Mouse (Mus musculus) olfactory bulb, adult 2 months (tissue): ENCODE measurements around the gene Lrrc29. TPM values are rescaled to one million over a fixed set of nuclear protein-coding genes. Genes with fewer than 3 reads are reported as not detected.

Source experiments
- H3K27ac ChIP-seq: fragments of 200-500 bp; 2 replicates; pipeline ENCODE4 v1.5.1; 2012; ENCODE audit warnings: low read depth, low read length; ENCODE audit not compliant: insufficient read depth
- H3K4me1 ChIP-seq: fragments of 200-500 bp; 2 replicates; pipeline ENCODE4 v1.6.1; 2012; ENCODE audit warnings: low read length; ENCODE audit not compliant: control insufficient read depth, insufficient read depth
- H3K4me3 ChIP-seq: fragments of 200-500 bp; 2 replicates; pipeline ENCODE4 v1.5.1; 2012; ENCODE audit warnings: mild to moderate bottlenecking, low read depth, low read length, moderate library complexity; ENCODE audit not compliant: insufficient read depth
- CTCF ChIP-seq: fragments of 200-500 bp; IDR thresholded peaks from 2 replicates; pipeline ENCODE4 v1.5.1; 2012; ENCODE audit warnings: low read depth, mild to moderate bottlenecking, low read length, moderate library complexity; ENCODE audit not compliant: insufficient read depth
- POLR2A ChIP-seq: fragments of 200-500 bp; IDR thresholded peaks from 2 replicates; pipeline ENCODE4 v1.6.1; 2012; ENCODE audit warnings: mild to moderate bottlenecking, low read depth, low read length, moderate library complexity; ENCODE audit not compliant: insufficient read depth
- WGBS: fragments of 180-500 bp; shearing (Covaris S2); methylation state at CpG from one replicate; pipeline ENCODE4 v1.1.7; 2018; 5-methylcytosine and 5-hydroxymethylcytosine counted together
- polyA plus RNA-seq: library from polyadenylated mRNA; stranded (reverse); fragments of >200 nt; gene quantifications from 2 replicates; pipeline ENCODE4 v1.2.4, GENCODE M21; 2012; ENCODE audit warnings: low replicate concordance; ENCODE audit not compliant: missing spikeins, insufficient read depth, insufficient read length

Lrrc29 gene
- polyA plus RNA-seq, 1 experiment = not detected

DNA sequence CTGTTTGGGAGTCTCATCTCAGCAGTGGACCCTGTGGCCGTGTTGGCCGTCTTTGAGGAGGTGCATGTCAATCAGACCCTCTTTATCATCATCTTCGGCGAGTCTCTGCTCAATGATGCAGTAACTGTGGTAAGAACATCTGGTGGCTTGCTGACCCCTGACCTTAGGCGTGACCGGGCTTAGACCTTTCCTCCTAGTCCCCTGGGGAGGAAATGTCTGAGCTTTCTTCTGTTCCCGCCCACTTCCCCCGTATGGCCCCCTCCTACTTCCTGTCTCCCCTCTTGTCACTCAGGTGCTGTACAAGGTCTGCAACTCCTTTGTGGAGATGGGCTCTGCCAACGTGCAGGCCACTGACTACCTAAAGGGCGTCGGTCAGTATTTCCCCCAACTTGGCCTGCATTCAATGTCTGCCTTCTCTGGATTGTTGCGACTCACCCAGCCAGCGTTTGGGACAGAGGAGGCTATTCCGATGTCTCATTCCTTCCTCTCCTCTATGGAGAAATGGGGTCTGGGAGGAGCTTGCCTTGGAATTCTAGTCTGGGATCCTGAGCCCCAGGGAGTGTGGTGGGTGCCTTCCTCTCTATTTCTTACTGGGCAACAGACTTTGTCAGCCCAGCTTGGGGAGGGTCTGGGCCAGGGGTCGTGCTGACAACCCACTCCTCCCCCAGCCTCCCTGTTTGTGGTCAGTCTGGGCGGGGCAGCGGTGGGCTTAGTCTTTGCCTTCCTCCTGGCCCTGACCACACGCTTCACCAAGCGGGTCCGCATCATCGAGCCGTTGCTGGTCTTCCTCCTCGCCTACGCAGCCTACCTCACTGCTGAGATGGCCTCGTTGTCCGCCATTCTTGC is 29.3 kb upstream of the Lrrc29 start:
- no peak overlapping the region for H3K27ac ChIP-seq
- WGBS = 84% methylated on average over 26 of the region's 26 CpGs

DNA sequence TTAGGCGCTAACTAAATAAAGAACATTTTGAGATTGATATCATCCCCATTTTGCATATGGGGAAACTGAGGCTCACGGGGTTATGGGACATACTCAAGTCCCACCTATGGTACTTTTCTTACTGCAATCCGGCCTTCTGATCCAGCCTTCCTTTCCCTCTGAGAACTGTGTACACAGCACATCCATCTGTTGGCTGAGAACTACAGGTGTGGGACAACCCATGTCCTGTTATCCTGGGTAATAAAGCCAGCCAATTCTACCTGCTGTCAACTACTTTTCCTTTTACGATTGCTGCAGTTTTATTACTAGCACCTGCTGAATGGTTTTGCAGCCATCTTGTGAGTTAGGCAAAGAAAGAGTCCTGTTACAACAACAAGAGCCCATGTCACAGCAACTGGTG is 28.5 kb upstream of the Lrrc29 start:
- TF ChIP-seq POLR2A = no peak
- TF ChIP-seq CTCF = no peak

More for the DNA sequence above, 29.3 kb upstream of the Lrrc29 start:
- Histone ChIP-seq H3K4me1 (peaks cover 10% of the 10 kb centered on the region), H3K4me3 (no peak overlapping the region)
- no peak for TF ChIP-seq POLR2A

DNA sequence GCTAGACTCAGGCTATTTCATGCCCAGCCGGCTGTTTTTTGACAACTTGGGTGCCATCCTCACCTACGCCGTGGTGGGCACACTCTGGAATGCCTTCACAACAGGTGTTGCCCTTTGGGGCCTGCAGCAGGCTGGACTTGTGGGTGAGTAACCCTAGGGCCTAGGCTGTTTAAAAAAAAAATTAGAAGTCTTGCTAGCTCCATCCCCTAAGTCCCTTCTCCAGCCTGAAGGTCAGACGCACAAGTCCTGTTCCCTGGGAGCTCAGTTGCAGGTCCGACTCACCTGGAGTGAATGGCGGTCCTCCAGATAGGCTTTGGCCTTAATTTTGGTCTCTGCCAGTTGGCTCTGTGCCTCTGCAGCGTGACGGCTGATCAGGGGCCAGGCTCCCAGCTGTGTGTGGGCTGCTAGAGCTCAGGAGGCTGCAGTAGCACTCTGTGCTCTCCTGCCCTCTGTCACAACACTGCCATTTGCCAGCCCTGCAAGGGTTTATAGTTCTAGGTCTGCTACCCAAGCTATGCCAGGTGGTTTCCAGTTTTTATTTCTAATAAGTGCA is 27.6 kb upstream of the Lrrc29 start:
- no peak for TF ChIP-seq POLR2A
- TF ChIP-seq CTCF = no peak
- H3K27ac ChIP-seq = no peak overlapping the region
- no peak overlapping the region for H3K4me3 ChIP-seq
- peaks cover 19% of the 10 kb centered on the region for H3K4me1 ChIP-seq
- WGBS = 66% methylated on average over 8 of the region's 8 CpGs

More for the DNA sequence above, 28.5 kb upstream of the Lrrc29 start:
- no peak overlapping the region for H3K27ac ChIP-seq
- peaks cover 14% of the 10 kb centered on the region for H3K4me1 ChIP-seq
- 96% methylated on average over 4 of the region's 4 CpGs for WGBS
- H3K4me3 ChIP-seq = no peak overlapping the region

DNA sequence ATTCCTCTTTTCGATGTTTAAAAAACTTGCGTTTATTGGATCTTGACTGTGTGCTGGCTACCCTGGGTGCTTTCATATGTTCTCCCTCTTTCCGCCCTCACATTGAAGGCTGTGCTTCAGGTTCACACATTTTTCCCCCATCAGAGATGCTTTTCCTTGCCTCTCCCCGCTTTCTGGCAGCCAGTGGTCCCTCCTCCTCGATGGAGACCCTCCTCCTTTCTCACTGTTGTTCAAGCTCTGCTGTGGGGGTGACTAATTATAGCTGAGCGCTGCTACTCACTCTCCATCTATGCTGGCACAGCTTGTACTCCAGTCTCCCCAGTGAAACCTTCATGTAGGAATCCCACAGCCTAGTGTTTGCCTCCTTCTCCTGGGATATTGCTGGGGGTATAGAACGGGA is 24.1 kb upstream of the Lrrc29 start:
- no peak for TF ChIP-seq CTCF
- TF ChIP-seq POLR2A = no peak
- H3K27ac ChIP-seq = no peak overlapping the region
- 23% methylated on average over 7 of the region's 7 CpGs for WGBS
- H3K4me1 ChIP-seq = peaks cover 39% of the 10 kb centered on the region
- H3K4me3 ChIP-seq = peak overlapping the region; percentile 21

DNA sequence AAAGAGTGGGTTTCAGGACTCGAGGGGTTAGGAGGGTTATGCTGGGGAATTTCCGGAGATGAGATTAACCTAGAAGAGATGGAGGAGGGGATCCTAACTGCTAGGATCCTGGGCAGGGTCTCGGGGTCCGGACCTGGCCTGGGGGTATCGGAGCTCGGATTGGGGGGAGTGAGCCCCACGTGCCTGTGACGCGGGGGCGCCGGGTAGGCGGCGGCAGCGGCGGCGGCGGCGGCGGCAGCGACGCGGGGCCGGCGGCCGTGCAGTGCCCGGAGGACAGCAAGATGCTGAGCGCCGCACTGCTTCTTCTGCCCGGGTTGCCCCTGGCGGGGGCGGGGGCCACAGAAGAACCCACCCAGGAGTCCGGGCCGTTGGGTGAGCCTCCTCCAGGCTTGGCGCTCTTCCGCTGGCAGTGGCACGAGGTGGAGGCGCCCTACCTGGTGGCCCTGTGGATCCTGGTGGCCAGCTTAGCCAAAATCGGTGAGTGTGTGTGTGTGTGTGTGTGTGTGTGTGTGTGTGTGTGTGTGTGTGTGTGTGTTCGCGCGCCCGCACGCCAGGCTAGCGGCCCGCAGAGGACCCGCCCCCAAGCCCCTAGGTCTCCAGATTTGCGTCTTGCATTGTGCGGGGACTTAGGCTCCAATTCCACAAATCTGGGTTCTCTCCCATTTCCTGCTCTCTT is 23.2 kb upstream of the Lrrc29 start:
- H3K4me1 ChIP-seq = peaks cover 41% of the 10 kb centered on the region
- TF ChIP-seq POLR2A (no peak), CTCF (no peak)
- WGBS = 1% methylated on average over 45 of the region's 48 CpGs
- H3K4me3 ChIP-seq = peak overlapping the region; percentile 81
- H3K27ac ChIP-seq = no peak overlapping the region

DNA sequence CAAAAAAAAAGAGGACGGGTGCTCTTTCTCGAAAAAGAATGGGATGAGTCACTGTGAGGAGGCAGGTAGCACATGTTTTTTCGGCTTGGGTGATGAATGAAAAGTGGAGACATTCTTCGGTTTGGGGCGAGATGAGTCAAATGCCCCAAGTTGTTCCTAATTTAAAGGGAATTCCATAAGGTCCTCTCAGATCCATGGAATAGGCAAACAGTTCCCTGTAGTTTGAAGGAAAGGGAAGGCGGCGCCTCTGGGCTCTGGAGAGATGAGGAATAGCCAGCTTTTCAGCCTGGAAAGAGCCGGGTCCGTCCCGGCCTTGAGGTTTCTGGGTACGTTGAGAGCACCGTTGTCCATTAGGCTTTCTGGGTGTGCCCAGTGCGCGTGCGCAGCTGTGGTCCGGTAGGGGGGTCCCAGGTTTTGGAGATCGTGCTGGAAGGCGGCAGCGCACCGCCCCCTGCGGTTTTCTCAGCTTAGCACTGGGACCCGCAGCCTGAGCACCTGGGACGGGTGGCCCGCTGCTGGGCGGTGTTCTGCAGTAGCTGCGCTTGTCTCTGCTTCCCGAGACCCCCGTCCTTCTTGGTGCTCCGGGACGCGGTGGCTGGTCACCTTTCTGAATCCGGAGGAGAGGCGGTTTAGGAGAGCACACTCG is 22.5 kb upstream of the Lrrc29 start, which contains the start of gene Slc9a5:
Gene Slc9a5 (plus strand): TSS at position 394 of the 646 bp plus-strand sequence.
- TF ChIP-seq POLR2A (no peak), CTCF (no peak)
- under 1% methylated on average over 34 of the region's 34 CpGs for WGBS
- Histone ChIP-seq H3K27ac (no peak within 1 kb of the TSS), H3K4me1 (peaks cover 39% of the 10 kb centered on the region), H3K4me3 (peak within 1 kb of the TSS; percentile 81)

DNA sequence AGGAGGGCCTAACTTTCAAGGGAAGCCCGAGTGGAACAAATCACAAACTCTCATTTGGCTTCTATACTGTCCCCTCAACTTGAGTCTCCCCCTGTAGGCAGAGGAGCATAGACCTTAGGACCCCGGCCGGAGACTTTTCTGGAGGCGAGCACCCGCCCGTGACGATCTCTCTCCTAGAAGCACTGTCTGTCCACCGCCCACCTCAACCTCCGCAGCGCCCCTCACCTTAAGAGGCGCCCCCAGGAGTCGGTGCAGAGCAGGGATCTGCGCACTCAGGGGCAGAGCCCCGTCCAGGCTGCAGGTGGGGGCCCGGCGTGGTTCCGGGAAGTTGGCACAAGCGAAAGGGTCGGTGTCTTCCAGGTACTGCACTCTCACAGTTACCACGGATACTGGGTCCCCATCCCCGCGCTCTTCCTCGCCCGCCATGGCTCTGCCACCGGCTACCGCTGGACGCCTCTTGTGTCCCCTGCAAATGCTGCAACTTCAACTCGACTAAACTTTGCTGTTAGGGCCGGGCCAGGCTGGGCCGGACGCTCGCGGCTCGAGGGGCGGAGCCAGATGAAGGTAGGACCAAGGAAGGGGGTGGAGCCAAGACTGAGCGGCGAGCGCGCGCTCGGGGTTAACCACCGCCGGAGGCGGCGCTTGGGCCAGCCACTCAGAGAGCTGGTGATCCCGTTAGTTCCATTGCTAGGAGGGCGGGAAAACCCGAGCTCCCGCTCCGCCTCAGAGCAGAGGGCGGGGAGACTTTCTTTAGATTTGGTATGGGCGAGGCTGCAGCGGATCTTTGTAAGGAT is 21.5 kb upstream of the Lrrc29 start, which contains the start of gene Fhod1:
Gene Fhod1 (minus strand): TSS at position 526 of the 794 bp plus-strand sequence.
- WGBS = under 1% methylated on average over 53 of the region's 53 CpGs
- Histone ChIP-seq H3K27ac (no peak within 1 kb of the TSS), H3K4me3 (peak within 1 kb of the TSS; percentile 81), H3K4me1 (peaks cover 34% of the 10 kb centered on the region)
- 0 out of 2 replicates have a peak, but pooled peaks have one; percentile 23 for TF ChIP-seq POLR2A
- no peak for TF ChIP-seq CTCF

DNA sequence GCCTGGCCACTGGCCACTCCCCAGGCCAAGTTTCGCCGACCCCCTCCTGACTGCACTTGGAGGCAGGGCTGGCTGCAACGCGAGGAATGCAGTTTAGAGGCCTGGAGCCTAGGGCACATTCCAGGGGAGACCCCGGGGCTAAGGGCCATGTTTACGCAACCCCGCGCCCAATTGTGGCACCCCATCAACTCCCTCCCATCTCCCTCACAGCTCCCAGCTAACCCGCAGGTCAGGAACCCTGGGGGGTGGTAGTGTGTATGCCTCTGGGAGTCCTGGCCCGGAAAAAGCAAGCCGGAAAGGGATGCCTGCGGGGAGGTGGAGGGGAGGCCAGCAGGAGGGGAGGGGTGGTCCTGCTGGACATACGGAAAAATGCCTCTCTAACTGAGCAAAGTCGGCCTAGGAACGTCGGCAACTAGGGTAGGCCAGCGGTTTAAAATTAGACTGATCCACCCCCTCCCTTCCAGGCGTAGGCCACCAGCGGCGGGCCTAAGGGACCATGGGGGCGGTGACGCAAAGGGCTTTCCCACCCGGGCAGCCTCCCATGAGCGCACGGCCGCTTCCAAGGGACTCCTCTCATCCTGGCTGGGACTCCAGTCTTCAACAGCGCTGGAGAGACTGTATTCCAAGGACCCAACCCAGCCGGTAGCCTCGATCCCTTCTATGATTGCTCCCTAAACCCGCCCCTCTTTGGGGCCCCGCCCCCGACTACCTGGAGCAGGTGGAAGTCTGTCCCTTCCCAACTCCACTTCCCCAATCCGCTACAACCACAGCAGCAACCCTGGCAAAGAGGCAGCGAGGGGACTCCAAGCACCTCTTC is 20.7 kb upstream of the Lrrc29 start:
- WGBS = 14% methylated on average over 34 of the region's 34 CpGs
- H3K27ac ChIP-seq = no peak overlapping the region
- H3K4me3 ChIP-seq = peak overlapping the region; percentile 81
- H3K4me1 ChIP-seq = peaks cover 34% of the 10 kb centered on the region
- TF ChIP-seq POLR2A (no peak), CTCF (no peak)
